In genomic region chr11:9190772-9191554, GRCm38 (mm10) we compare ENCODE assay signal across 8 mouse cellular contexts. TPM values are rescaled to one million over a fixed set of nuclear protein-coding genes. Genes with fewer than 3 reads are reported as not detected.
A peak's percentile ranks its signal among the peaks of the same experiment; 100 is the strongest.
DNase-seq lines count a peak whose midpoint lies in the region; ATAC-seq lines count a peak whose summit lies in the region.

No protein-coding gene starts in this region.

- H3K36me3 ChIP-seq in intestine, embryonic 14.5 days (ENCODE audit: control insufficient read depth, insufficient read depth, low read length): no peaks in the 10 kb centered on the region
- H3K36me3 ChIP-seq in intestine, embryonic 15.5 days: no peaks in the 10 kb centered on the region
- H3K36me3 ChIP-seq in hindbrain, embryonic 13.5 days: no peaks in the 10 kb centered on the region
- H3K36me3 ChIP-seq in limb, embryonic 12.5 days: no peaks in the 10 kb centered on the region
- no peaks in the 10 kb centered on the region for H3K36me3 ChIP-seq in midbrain, embryonic 16.5 days (ENCODE audit: control insufficient read depth, insufficient read depth, low read length)
- H3K36me3 ChIP-seq in liver, embryonic 11.5 days (ENCODE audit: control insufficient read depth, insufficient read depth, low read length): no peaks in the 10 kb centered on the region

- no peak overlapping the region for H3K27ac ChIP-seq in intestine, embryonic 14.5 days (ENCODE audit: low read depth)
- no peak overlapping the region for H3K27ac ChIP-seq in intestine, embryonic 15.5 days
- H3K27ac ChIP-seq in hindbrain, embryonic 13.5 days: no peak overlapping the region
- no peak overlapping the region for H3K27ac ChIP-seq in limb, embryonic 12.5 days
- no peak overlapping the region for H3K27ac ChIP-seq in midbrain, embryonic 16.5 days (ENCODE audit: low read length)
- H3K27ac ChIP-seq in liver, embryonic 11.5 days (ENCODE audit: low read depth, low read length): no peak overlapping the region

- no peak for DNase-seq in intestine, embryonic 14.5 days (ENCODE audit: low spot score)
- no peak for DNase-seq in gastrocnemius, postnatal 14 days
- no peak for DNase-seq in ovary, postnatal 36 days (ENCODE audit: low spot score)
- no peak for DNase-seq in liver, embryonic 11.5 days (ENCODE audit: low spot score)

- 0 out of 2 replicates have a peak, but pooled peaks cover 3% of the 10 kb centered on the region for H3K4me1 ChIP-seq in intestine, embryonic 14.5 days (replicated peaks; ENCODE audit: control insufficient read depth, insufficient read depth, low read length)
- no peaks in the 10 kb centered on the region for H3K4me1 ChIP-seq in intestine, embryonic 15.5 days (replicated peaks)
- peaks cover 8% of the 10 kb centered on the region; the same call in 1 of the 2 replicates for H3K4me1 ChIP-seq in hindbrain, embryonic 13.5 days (replicated peaks)
- H3K4me1 ChIP-seq in limb, embryonic 12.5 days (replicated peaks): no peaks in the 10 kb centered on the region
- peaks cover 2% of the 10 kb centered on the region; the same call in 1 of the 2 replicates for H3K4me1 ChIP-seq in midbrain, embryonic 16.5 days (ENCODE audit: control insufficient read depth, insufficient read depth, low read length)
- no peaks in the 10 kb centered on the region for H3K4me1 ChIP-seq in liver, embryonic 11.5 days (replicated peaks; ENCODE audit: control insufficient read depth, insufficient read depth, low read length)

- ATAC-seq in intestine, embryonic 14.5 days (replicated peaks; ENCODE audit: low FRiP score, low TSS enrichment, low read depth): 0 out of 2 replicates have a peak, but pooled peaks have one; percentile 47
- ATAC-seq in intestine, embryonic 15.5 days: no peak
- peak; percentile 59; the same call in 1 of the 2 replicates for ATAC-seq in hindbrain, embryonic 13.5 days (ENCODE audit: low FRiP score)
- peak; percentile 71; the same call in 1 of the 2 replicates for ATAC-seq in limb, embryonic 12.5 days (ENCODE audit: insufficient number of reproducible peaks, insufficient read depth, low FRiP score, low TSS enrichment, low read depth)
- peak; percentile 80 for ATAC-seq in midbrain, embryonic 16.5 days
- no peak for ATAC-seq in liver, embryonic 11.5 days (replicated peaks; ENCODE audit: low FRiP score)

- intact Hi-C loops in gastrocnemius, postnatal 14 days (cut with DNase I; ENCODE audit: low total_unique reads): no loop called here

- H3K9ac ChIP-seq in intestine, embryonic 14.5 days (ENCODE audit: low read length): no peak overlapping the region
- H3K9ac ChIP-seq in intestine, embryonic 15.5 days: no peak overlapping the region
- no peak overlapping the region for H3K9ac ChIP-seq in hindbrain, embryonic 13.5 days
- H3K9ac ChIP-seq in limb, embryonic 12.5 days (replicated peaks): no peak overlapping the region
- no peak overlapping the region for H3K9ac ChIP-seq in midbrain, embryonic 16.5 days (ENCODE audit: low read depth, low read length)
- no peak overlapping the region for H3K9ac ChIP-seq in liver, embryonic 11.5 days (ENCODE audit: low read depth, low read length)

- no peaks in the 10 kb centered on the region for H3K27me3 ChIP-seq in intestine, embryonic 14.5 days (replicated peaks; ENCODE audit: control insufficient read depth, insufficient read depth, low read length)
- no peaks in the 10 kb centered on the region for H3K27me3 ChIP-seq in intestine, embryonic 15.5 days (replicated peaks)
- no peaks in the 10 kb centered on the region for H3K27me3 ChIP-seq in hindbrain, embryonic 13.5 days
- H3K27me3 ChIP-seq in limb, embryonic 12.5 days: no peaks in the 10 kb centered on the region
- H3K27me3 ChIP-seq in midbrain, embryonic 16.5 days (ENCODE audit: control insufficient read depth, insufficient read depth, low read depth, low read length): no peaks in the 10 kb centered on the region
- no peaks in the 10 kb centered on the region for H3K27me3 ChIP-seq in liver, embryonic 11.5 days (replicated peaks; ENCODE audit: control insufficient read depth, insufficient read depth, low read length)

- 49% methylated on average over 10 of the region's 11 CpGs for WGBS in intestine, embryonic 14.5 days
- WGBS in intestine, embryonic 15.5 days: 42% methylated on average over 10 of the region's 11 CpGs
- 46% methylated on average over 11 of the region's 11 CpGs for WGBS in hindbrain, embryonic 13.5 days
- 51% methylated on average over 10 of the region's 11 CpGs for WGBS in limb, embryonic 12.5 days
- 40% methylated on average over 10 of the region's 11 CpGs for WGBS in midbrain, embryonic 16.5 days
- WGBS in liver, embryonic 11.5 days: 55% methylated on average over 10 of the region's 11 CpGs

- H3K9me3 ChIP-seq in intestine, embryonic 14.5 days (ENCODE audit: control insufficient read depth, low read length): no peaks in the 10 kb centered on the region
- H3K9me3 ChIP-seq in intestine, embryonic 15.5 days: no peaks in the 10 kb centered on the region
- no peaks in the 10 kb centered on the region for H3K9me3 ChIP-seq in hindbrain, embryonic 13.5 days
- no peaks in the 10 kb centered on the region for H3K9me3 ChIP-seq in limb, embryonic 12.5 days
- H3K9me3 ChIP-seq in midbrain, embryonic 16.5 days (replicated peaks; ENCODE audit: control insufficient read depth, low read length, poor library complexity, severe bottlenecking): no peaks in the 10 kb centered on the region
- no peaks in the 10 kb centered on the region for H3K9me3 ChIP-seq in liver, embryonic 11.5 days (ENCODE audit: control insufficient read depth, low read length)

- no peak overlapping the region for H3K4me3 ChIP-seq in intestine, embryonic 14.5 days (ENCODE audit: low read depth, low read length)
- no peak overlapping the region for H3K4me3 ChIP-seq in intestine, embryonic 15.5 days (replicated peaks)
- no peak overlapping the region for H3K4me3 ChIP-seq in hindbrain, embryonic 13.5 days
- no peak overlapping the region for H3K4me3 ChIP-seq in limb, embryonic 12.5 days (replicated peaks)
- H3K4me3 ChIP-seq in midbrain, embryonic 16.5 days (ENCODE audit: low read depth, low read length): no peak overlapping the region
- H3K4me3 ChIP-seq in liver, embryonic 11.5 days (ENCODE audit: low read depth, low read length): no peak overlapping the region

- H3K4me2 ChIP-seq in intestine, embryonic 14.5 days (ENCODE audit: low read length): no peak overlapping the region
- no peak overlapping the region for H3K4me2 ChIP-seq in intestine, embryonic 15.5 days (replicated peaks)
- no peak overlapping the region for H3K4me2 ChIP-seq in hindbrain, embryonic 13.5 days
- no peak overlapping the region for H3K4me2 ChIP-seq in limb, embryonic 12.5 days
- no peak overlapping the region for H3K4me2 ChIP-seq in midbrain, embryonic 16.5 days (ENCODE audit: low read length)
- no peak overlapping the region for H3K4me2 ChIP-seq in liver, embryonic 11.5 days

RNA-seq across cellular contexts. Expression of gene Abca13, which starts 0.8 kb away (rescaled TPM):
- 0.03 and 0.07 TPM in 2 replicates for polyA plus RNA-seq in intestine, embryonic 14.5 days (2014; fragmentation: Nextera tagmentation; extraction: Ambion mirVana)
- polyA plus RNA-seq in intestine, embryonic 15.5 days (2015; fragmentation: Nextera tagmentation; extraction: Ambion mirVana): 0.39 and 0.52 TPM in 2 replicates
- 0.01 and 0.03 TPM in 2 replicates for polyA plus RNA-seq in hindbrain, embryonic 13.5 days (2015; fragmentation: Nextera tagmentation; extraction: Ambion mirVana)
- polyA plus RNA-seq in limb, embryonic 12.5 days (2016; fragmentation: Nextera tagmentation; extraction: Ambion mirVana): 0.01 TPM in 1 of 2 replicates, not detected in the other
- polyA plus RNA-seq in midbrain, embryonic 16.5 days (2015; fragmentation: Nextera tagmentation; extraction: Ambion mirVana): 0.01 and 0.04 TPM in 2 replicates
- total RNA-seq in gastrocnemius, postnatal 14 days (2021): not detected
- 0.04 and 0.09 TPM in 2 replicates for polyA plus RNA-seq in liver, embryonic 11.5 days (2014; fragmentation: Nextera tagmentation; extraction: Ambion mirVana)

Comparison
In these comparisons a context has a peak if more than half of its experiments do, and no peak if none do; other contexts are left out.
1. ATAC-seq: peak in intestine, embryonic 14.5 days (single experiment), hindbrain, embryonic 13.5 days (single experiment), limb, embryonic 12.5 days (single experiment) and midbrain, embryonic 16.5 days (single experiment); none in intestine, embryonic 15.5 days (single experiment) and liver, embryonic 11.5 days (single experiment).